Mouse (Mus musculus) kidney, postnatal 4 days (tissue): ENCODE measurements around the gene Wars.

Experiments
- DNase-seq, 2 experiments: peaks; one replicate each; pipeline ENCODE4 v3.0.0; 2021; ENCODE audit warnings: mixed read lengths in 2 of 2

The Wars gene

DNA sequence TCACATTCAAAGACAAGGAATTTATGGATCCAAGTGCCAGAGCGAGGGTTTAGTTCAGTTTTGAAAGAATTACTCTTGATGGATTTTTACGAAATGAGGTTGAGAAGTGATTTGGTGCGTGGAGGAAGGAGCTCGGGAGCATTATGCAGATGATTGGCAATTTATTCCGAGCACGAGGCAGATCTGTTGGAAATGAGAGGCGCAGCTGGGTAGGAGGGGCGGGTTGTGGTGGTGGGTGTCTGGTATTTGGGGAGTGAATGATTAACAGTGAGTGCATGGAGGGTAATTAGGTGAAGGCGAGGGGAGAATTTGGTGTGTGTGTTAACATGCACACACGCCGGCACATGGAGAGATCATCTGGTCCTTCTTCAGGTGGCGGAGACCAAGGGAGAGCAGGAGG, 12.4 kb upstream of the Wars start:
- peak in 1 of 2 experiments; percentile 45 for DNase-seq

DNA sequence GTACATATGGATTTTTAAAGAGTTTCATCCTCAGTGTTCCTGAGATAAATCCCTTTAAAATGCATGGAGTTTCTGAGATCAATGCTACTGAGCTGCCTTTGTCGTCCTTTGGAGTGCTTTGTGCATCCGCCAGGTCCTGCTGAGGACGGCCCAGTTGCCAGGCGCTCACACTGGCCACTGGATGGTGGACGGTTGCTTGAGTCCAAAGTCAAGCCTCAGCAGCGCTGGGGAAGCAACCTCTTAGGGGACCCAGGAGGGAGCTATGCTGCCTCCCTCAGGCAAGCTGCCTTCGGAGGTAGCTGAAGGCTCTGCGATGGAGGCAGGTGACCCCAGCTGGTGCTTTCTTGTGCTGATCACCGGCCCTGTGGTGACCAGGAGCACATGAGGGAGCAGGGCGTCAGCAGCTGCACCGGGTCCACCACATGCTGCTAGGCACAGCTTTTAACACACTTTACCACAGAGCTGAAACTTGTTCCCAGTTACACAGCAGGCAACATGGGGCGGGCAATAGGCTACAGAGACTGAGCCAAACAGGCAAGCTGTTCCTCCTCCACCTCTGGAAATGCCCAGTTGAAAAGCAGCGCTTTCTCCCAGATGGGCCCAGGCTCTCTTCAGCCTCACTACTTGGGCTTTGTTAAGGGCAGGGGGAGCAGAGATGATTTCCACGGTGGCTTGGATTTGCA, 11.8 kb upstream of the Wars start:
- DNase-seq, result peak in 1 of 2 experiments; percentile 48

DNA sequence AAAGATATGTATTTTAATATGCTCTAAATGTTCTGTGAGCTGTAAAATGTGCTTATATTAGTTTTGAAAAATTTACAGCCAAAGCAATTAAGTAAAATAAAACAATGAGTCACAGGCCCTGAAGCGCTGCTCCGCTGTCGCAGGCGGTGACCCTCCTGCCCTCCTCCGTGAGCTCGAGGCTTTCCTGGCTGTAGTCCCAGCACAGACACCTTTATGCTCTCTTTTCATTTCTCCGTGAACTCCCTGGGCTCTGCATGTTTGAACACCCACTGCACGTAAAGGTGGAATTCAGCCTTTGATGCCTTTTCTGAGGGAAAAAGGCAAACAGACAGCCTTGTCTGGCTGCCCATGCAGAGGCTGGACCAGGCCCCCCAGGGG, 10.3 kb upstream of the Wars start:
- no peak for DNase-seq

DNA sequence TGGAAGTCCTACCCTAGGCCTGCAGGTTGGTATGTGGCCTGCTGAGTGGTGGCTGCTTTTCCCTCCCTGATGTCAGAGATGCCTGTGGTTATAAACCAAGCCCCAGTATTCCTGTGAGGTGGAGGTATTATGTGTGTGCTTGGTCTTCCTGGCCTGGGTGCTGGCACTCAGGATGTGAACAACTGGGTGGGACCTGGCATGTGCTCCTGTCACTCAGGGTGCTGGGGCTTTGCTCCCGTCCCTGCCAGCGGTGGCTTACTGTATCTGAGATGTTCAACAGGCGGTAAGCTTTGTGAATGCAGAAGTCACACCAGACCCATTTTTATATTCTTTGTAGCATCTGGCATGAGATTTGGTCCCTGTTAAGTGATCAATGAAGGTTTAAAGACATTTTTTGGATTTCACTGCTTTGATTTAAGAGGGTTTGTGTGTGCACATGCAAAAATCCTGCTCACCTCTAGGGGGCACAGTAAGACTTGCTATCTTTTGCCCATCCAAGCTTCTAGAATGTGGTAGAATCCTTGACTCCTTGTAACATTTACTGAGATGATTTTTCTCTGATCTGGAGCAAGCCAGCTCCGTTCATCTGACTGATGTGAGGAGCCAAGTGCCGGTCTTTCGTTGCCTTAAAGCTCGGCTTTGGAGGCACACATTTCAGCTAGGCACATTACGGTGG, 9.8 kb upstream of the Wars start:
- peak; percentile 77 to 82 for DNase-seq

DNA sequence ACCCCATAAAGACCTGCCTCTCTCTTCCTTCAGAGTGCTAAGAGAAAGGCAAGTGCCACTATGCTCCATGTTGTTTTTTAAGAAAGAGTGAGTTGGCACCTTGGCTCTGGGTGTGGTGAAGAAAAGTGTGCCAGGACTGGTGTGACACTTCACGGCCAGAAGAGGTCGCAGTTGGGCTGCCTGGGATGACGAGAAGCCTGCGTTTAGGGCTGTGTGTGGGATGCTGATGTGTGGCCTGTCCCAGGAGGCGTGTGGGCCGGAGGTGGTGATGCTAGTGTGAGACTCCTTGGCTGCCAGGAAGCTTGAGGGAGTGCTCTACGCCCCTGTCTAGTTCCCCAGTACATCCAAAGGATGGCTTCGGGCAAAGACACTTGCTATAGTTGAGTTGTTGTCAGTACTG, 9.0 kb upstream of the Wars start:
- peak; percentile 68 to 76 for DNase-seq

DNA sequence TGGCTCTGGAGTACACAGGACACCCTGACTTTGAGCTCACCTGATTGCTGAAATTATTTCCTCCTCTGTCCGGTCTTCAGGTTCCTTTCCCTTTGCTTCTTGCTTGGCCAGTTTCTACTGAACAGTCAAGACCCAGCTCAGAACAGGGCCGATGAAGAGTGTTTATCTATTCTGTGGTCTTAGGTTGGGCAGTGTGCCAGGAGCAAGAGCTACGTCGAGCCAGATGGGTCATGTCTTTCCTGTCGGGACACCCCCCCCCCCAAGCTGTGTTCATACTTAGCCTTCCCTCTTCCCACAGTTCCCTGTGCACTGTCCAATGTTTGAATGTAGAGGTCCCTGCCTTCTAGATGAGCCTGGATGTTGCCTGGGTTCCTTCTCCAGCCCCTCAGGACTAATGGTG, 7.4 kb upstream of the Wars start:
- peak; percentile 34 to 61 for DNase-seq

DNA sequence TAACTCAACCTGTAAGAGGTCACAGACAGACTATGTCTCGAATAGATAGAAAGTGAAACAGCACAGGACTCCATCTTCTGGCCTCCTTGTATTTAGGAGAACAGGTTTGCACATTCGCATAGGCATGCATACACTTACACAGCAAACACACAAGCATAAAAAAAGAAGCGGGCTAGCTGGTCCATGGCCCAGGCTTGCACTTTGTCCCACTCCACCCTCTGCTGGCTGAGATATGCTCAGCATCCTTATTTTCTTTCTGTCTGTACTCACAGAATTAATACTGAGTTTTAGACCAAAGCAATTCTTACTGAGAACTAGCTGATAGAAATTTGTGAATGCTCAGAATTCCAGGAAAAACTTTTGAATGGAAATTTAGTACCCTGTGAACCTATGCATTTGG, 2.0 kb upstream of the Wars start:
- DNase-seq, result peak; percentile 44 to 59

DNA sequence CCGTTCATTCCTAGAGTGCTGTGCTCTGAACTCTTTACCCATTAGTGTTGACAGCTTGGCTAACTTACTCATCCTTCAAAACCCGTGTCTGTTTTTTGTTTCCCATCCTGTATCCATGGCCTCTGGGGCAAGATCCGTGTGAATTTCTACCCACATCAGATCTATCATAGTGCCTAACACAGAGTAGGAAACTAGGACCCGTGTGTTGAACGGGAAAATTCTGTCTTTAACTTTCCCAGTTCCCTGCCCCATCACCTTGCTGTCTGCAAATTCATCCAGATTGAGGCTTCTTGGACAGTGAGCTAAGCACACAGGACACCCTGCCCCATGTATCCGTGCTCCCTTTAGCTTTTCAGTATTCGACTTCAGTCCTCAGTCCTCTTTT, 450 bp upstream of the Wars start:
- DNase-seq, result no peak

DNA sequence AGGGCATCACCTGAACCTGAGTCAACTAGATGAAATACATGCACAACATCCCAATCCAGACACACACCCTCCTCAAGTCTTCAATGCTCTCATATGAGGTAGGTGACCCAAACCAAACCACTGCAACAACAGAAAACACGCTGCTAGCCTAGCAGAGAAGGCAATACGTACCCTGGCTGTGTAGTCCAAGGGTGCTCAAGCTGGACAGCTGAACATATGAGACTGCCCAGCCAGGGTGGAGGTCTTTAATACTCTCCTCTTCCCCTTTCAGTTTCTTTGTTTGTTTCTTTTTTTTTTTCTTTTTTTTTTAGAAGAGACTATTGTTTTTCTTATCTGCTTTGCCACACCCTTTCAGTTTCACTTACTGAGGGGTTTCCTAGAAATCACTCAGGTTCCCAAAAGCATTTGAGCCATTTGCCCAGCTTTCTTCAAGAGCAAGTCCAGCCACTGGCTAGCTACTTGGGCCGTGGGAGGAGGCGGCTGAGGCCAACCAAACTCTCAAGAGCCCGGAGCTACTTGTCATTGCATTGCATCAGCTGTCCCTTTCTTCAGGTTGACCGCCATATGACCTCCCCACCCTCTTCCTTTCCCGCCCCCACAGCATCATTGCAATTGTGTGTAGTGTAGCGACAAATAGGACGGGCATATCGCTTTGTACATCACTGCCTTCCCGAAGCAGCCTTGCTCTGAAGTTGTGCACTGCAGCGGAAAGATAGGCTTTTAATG, 822 bp downstream of the Wars start, which contains the start of gene Wdr25:
Gene Wdr25 (plus strand): TSS at position 643 of the 726 bp plus-strand sequence.
- DNase-seq, result peak; percentile 24 to 41

DNA sequence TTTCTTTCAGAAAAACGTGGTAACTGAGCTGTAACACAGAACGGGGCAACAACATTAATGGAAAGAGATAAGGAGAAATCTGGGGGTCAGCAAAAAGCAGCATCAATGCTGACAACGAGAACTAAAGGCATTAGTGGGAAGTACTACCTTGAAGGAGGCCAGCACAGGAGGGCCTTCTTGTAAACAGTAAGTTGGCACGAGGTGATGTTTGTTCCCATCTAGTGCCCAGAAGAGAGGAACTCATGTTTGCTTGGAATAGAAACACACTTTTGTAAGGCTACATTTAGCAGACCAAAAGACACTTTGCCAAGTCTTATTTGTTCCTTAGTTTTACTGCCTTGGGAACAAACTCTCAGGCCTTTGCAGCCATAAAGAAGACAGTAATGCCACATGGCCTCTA, 5.3 kb downstream of the Wars start:
- no peak for DNase-seq

DNA sequence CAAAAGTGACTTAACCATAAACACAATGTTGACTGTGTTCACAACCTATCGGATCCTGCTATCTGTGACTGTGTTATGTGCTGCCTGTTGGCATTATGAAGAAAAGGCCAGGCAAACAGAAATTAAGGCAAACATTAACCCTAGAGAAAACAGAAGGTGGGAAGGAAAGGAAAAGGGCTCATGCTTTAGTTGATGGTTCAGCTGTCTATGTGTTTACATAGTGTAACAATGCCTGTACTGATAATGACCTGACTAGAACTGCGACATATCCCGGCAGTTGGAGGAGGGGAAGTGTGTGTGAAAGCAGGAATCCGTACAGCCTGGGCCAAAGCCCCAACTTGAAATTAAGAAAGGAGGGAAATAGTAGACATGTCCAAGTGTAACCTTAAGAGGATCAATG, 6.9 kb downstream of the Wars start:
- DNase-seq, result no peak

DNA sequence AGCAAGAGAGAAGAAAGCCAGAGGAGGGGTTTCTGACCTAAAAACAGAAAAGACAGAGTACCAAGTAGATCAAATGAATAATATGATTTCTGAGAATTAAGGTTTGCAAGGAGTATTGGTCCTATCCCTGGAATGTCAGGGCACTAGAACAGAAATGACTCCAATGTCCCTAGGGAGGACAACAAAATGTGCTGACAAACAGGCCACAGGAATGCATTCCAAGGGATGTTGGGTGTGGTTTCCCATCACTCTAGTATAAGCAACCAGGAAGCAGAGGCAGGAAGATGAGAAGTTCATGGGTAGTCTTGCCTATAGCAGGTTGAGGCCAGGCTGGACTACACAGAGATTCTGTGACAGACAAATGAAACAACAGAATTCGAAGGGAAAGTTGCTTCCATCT, 8.1 kb downstream of the Wars start:
- DNase-seq, result no peak

DNA sequence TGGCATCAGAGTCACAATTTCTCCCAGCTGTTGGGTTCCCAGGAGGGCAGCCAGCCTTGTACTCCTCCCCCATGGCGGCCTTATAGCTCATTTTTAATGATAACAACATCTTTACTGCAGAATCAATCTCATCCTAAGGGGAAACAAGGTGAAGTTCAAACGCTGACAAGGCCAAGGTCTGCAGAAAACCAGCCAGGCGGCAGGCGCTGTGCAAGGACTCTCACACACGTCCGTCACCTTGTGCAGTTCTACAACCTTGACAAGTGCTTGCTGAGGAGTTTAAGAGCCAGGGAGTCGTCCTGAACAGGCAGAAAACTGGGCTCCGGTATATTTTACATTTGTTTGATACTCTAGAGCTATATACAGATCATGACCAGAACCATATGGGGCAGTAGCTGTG, 11.2 kb downstream of the Wars start:
- no peak for DNase-seq

DNA sequence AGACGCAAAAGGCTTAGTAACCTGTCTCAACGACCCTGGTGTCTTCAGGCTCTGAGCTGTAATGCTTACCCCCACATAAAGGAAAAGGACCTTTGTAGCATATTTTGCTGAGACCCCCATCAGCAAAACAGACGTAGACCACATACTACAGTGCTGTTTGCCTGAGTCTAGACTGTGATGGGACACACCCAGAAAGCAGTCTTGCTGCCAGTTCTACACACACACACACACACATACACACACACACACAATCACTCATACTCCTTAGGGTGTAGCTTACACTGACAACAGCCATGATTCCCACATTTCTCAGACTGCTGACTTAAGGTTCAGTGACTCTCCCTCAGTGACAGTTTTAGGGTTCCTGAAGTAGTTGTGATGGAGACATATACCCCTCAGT, 12.8 kb downstream of the Wars start:
- no peak for DNase-seq

DNA sequence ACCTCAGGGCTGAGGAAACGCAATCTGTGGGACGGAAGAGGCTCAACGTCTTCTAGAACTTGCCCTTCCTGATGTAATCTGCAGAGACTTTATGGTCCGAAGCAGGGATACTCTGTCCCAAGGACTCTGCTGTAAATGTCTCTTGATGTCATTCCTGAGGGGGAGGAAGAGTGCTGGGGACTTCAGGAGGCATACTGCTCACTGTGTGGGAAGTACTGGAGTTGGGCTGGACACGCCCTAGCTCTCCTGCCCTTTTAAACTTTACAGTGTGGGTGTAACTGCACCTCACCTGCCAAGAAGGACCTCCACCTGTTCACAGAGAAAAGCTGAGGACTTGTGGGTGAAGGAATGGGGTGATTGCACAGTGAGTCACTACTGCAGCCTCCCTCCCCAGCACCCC, 13.4 kb downstream of the Wars start:
- DNase-seq, result no peak

DNA sequence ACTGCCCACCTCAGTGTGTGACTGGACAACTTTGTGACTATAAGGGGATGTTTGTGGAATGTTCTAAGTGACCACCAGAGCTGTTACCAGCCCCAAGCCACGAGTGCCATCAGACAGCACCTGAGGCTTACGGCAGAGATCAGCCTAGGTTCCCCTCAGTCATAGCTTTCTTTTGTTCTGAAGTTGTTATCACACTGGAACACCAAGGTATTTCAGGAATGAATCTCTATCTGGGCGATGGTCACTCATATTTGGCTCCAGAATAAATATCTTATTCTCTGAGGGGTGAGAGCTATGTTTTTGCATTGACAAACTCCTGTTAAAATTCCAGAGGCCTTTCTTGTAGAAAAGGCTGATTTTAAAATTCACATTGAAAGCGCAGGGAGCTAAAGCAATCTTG, 14.8 kb downstream of the Wars start:
- DNase-seq, result no peak

DNA sequence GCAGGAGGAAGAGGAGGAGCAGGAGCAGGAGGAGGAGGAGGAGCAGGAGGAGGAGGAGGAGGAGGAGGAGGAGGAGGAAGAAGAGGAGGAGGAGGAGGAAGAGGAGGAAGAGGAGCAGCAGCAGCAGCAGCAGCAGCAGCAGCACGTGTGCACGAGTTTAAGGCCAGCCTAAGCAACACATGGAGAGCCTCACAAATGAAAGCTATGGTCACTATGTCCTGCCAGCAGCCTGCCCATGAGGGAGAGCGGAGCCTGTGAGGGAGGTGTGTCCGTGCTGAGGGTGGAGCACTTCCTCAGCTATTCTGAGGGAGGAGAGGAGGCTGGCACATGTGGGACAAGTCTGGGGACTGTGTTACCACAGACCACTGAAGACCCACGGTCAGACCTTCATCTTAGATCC, 20.9 kb downstream of the Wars start:
- DNase-seq, result no peak

DNA sequence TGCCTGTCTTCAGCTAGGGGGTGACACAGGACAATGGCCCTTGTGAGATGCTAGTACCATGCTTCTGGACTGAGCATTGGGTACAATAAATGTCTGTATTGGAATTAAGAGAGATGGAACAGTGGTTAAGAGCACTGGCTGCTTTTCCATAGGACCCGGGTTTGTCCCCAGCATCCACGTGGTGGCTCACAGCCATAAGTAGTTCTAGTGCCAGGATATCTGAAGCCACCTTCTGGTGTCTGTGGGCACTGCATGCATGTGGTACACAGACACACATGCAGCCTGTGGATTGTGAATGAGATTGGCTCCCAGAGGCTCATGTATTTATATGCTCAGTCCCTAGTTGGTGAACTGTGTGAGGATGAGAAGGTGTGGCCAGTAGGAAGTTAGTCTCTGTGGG, 24.4 kb downstream of the Wars start:
- peak; percentile 45 to 48 for DNase-seq

DNA sequence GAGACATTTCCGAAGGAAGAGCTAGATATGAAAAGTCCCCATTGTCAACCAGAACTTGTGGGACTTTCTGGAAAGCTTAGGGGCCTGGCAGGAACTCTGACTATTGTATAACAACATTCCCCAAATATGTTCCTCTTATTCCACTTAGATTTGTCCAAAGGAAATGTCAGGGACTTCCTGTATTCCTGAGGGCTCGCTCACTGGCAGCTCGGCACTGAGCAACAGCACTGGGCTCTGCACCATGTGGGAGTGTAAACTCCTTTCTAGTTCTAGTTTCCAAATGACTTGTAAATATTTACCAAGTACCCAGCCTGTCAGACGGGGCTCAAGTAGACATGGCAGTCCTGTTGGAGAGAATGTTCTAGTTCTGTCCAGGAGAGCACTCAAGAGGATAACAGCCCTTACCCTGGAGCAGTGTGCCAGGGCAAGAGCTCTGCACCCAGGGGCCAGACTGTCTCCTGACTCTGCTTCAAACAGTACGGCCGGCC, 28.9 kb downstream of the Wars start:
- no peak for DNase-seq

DNA sequence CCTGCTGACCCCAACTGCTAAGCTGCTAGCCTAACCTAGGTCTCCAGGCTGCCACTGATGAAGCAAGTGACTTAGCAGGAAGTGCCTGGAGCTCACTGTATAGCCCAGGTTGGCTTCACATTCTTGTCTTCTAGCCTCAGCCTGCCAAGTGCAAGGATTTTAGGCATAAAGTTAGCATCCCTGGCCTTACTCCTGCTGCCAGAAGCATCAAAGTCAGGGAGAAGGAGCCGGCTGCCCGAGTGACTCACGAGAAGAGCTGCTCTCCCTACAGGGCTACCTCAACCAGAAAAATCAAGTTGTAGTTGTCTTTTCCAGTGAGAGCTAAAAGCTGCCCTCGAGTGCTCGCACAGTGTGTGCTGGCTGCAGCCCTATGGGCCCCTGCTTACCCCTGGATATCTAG, 35.5 kb downstream of the Wars start:
- no peak for DNase-seq

DNA sequence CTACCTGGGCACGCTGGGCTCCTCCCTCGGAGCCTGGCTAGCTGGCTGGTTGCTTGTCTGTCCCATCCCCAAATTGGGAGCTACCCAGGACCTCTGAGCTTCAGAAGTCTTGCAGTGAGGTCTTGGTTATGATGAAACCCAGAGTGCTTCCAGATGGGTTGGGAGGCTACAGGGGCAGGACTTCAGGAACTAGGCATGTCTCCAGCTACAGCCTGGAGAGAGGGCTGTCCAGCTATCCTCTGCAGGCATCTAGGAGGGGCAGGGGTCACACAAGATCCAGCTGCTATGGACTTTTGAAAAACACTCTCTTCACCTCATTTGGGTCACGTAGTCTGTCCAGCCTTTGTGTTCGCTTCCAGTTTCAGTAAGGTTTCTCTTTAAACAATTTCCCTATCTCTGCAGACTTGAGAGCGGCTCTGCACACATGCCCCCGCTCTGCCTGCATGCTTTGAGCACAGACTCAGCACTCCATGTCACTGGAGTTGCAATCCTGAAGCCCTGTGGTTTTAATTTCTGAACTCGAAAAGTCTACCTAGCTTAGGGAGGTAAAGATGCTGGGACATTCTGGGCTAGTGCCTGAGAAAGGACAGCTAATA, 36.3 kb downstream of the Wars start:
- DNase-seq, result peak; percentile 69 to 74

DNA sequence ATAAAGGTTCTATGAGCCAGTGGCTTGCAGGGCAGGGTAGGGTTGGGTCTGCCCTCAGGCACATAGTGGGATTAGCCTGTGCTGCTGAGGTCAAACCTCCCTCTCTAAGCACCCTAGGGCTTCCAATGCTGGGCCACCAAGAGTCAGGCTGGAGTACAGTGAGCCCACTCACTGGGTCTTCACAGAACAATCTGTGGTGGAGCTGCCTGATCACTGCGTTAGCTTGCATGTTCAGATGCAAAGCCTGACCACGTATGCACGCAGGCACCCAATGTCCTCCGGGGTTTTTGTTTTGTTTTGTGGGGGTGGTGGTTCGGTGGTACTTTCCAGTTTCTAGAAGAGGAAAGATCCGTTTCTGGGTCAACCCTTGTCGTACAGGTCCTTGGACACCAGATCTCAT, 36.9 kb downstream of the Wars start:
- no peak for DNase-seq

DNA sequence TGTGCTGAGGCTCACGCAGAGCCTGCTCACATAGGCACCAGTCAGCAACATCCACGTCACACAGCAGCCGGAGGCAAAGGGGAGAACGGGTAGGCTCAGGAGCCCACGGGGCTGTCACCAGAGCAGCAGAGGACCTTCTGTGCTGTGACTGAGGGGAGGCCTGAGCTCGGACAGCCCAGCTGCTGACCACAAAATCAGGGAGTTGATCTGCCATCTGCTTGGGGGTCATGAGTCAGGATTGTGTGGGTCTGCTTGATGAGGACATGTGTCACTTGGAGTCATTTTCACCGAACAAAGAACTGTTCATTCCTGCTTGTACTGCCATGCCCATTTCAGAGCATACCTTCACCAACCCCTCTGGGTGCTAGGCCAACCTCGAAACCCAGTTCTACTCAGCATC, 37.8 kb downstream of the Wars start:
- DNase-seq, result no peak

DNA sequence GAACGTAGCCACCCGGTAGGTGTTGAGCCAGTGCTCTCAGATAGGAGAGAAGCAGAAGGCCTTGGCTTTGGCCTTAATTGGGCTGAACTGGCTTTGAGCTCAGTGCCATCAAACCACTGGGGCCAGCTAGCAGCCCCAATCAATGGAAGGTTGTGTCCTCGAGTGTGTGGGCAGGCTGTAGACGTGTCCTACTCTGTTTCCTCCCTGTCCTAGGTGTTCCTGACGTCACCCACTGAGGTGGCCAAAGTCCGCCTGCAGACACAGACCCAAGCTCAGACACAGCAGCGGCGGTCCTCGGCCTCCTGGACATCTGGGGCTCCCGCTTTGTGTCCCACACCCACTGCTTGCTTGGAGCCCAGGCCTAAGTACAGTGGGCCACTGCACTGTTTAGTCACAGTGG, 38.9 kb downstream of the Wars start:
- no peak for DNase-seq
